Mouse (Mus musculus): Measurements from ENCODE around the gene Thsd7b. TPM values are rescaled to one million over a fixed set of nuclear protein-coding genes. Genes with fewer than 3 reads are reported as not detected.

Thsd7b gene
- polyA plus RNA-seq, 1 experiment from 2014 or later, result 1.5 TPM

DNA sequence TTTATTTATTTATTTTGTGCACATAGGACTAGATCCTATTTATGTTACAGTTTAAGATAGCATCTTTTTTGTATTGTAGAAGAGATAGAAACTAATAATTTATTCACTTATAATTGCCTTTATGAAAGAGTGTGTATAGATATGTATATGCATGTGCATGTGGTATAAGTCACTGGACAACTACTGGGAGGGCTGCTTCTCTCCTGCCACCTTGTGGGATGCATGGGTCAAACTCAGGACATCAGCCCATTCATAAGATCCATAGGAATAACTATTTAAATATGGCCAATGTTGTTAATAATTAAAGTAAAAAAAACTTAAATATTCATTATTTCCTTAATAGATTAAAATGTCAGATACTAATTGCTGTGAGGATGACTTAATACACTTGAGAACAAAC, 446.5 kb downstream of the Thsd7b start:
- Histone ChIP-seq H3K9me3 (no peaks in the 10 kb centered on the region), H3K27ac (no peak overlapping the region), H3K36me3 (no peaks in the 10 kb centered on the region), H3K4me1 (no peaks in the 10 kb centered on the region), H3K4me3 (no peak overlapping the region), H3K27me3 (ENCODE audit: insufficient read depth, poor library complexity, severe bottlenecking) (no peaks in the 10 kb centered on the region)
- DNase-seq (ENCODE audit: low spot score), result no peak

- Histone ChIP-seq H3K4me3 (no peak overlapping the region), H3K27me3 (ENCODE audit: insufficient read depth, poor library complexity, severe bottlenecking) (no peaks in the 10 kb centered on the region), H3K27ac (no peak overlapping the region), H3K36me3 (no peaks in the 10 kb centered on the region), H3K9me3 (no peaks in the 10 kb centered on the region), H3K4me1 (no peaks in the 10 kb centered on the region)
- no peak for DNase-seq (ENCODE audit: low spot score)
- 79% methylated on average over 2 of the region's 2 CpGs for WGBS
Observed at GRCm38 (mm10) chr1:129731991-129732390, 458.9 kb downstream of the Thsd7b start.

DNA sequence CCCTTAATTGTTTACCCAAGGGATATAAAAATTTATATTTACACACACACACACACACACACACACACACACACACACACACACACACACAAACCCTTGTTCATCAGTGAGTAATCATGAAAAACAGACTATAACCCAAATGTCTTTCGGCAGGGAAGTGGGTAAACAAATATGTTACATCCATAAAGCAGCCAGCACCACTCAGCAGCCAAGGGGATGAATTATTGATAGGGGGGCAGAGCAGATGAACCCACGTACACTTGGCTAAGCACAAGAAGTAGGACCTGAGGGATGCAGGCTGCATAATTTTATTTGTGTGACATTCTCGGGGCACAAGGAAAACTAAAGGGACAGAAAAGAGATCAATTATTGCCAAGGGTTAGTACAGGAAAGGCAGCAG, 474.5 kb downstream of the Thsd7b start:
- Histone ChIP-seq H3K9me3 (no peaks in the 10 kb centered on the region), H3K4me3 (no peak overlapping the region), H3K27ac (no peak overlapping the region), H3K27me3 (ENCODE audit: insufficient read depth, poor library complexity, severe bottlenecking) (no peaks in the 10 kb centered on the region), H3K4me1 (no peaks in the 10 kb centered on the region), H3K36me3 (no peaks in the 10 kb centered on the region)
- WGBS, result 78% methylated on average over 3 of the region's 3 CpGs
- no peak for DNase-seq (ENCODE audit: low spot score)

- Histone ChIP-seq H3K27me3 (ENCODE audit: insufficient read depth, poor library complexity, severe bottlenecking) (no peaks in the 10 kb centered on the region), H3K9me3 (no peaks in the 10 kb centered on the region), H3K27ac (no peak overlapping the region), H3K4me1 (no peaks in the 10 kb centered on the region), H3K4me3 (no peak overlapping the region), H3K36me3 (no peaks in the 10 kb centered on the region)
- no peak for DNase-seq (ENCODE audit: low spot score)
- 71% methylated on average over 1 of the region's 1 CpGs for WGBS
Observed at GRCm38 (mm10) chr1:129756548-129757240, 483.6 kb downstream of the Thsd7b start.

DNA sequence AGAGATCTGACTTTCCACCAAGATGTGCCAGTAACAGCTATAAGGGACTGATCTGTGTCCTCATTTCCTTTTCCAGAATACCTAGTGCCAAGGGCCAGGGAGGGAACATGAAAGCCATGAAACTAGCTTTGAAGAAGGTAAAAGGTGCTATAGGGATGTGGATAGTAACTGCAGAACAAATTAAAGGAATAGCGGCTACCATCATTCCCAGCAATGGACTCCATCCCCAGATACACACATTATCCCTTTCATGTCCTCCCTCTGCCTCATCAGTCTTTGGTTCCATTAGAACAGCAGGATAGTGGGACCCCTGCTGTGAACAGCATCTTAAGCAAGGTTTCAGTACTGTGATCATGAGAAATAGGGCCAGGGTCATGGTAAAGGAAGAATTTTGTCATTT, 485.9 kb downstream of the Thsd7b start:
- 92% methylated on average over 1 of the region's 1 CpGs for WGBS
- H3K27me3 ChIP-seq (ENCODE audit: insufficient read depth, poor library complexity, severe bottlenecking), result no peaks in the 10 kb centered on the region

GRCm38 (mm10) chr1:129761234-129761633, 488.1 kb downstream of the Thsd7b start:
- H3K4me3 ChIP-seq, result no peak overlapping the region
- no peak overlapping the region for H3K27ac ChIP-seq
- WGBS, result 70% methylated on average over 1 of the region's 1 CpGs
- DNase-seq (ENCODE audit: low spot score), result no peak
- no peaks in the 10 kb centered on the region for H3K36me3 ChIP-seq
- no peaks in the 10 kb centered on the region for H3K27me3 ChIP-seq (ENCODE audit: insufficient read depth, poor library complexity, severe bottlenecking)
- no peaks in the 10 kb centered on the region for H3K9me3 ChIP-seq
- H3K4me1 ChIP-seq, result no peaks in the 10 kb centered on the region

More for the DNA sequence above, 485.9 kb downstream of the Thsd7b start:
- Histone ChIP-seq H3K9me3 (no peaks in the 10 kb centered on the region), H3K36me3 (no peaks in the 10 kb centered on the region), H3K4me3 (no peak overlapping the region), H3K27ac (no peak overlapping the region), H3K4me1 (no peaks in the 10 kb centered on the region)
- DNase-seq (ENCODE audit: low spot score), result no peak

- H3K4me1 ChIP-seq, result no peaks in the 10 kb centered on the region
- H3K27ac ChIP-seq, result no peak overlapping the region
- WGBS, result 45% methylated on average over 2 of the region's 2 CpGs
- no peaks in the 10 kb centered on the region for H3K27me3 ChIP-seq (ENCODE audit: insufficient read depth, poor library complexity, severe bottlenecking)
- H3K9me3 ChIP-seq, result no peaks in the 10 kb centered on the region
- H3K36me3 ChIP-seq, result no peaks in the 10 kb centered on the region
- DNase-seq (ENCODE audit: low spot score), result no peak
- H3K4me3 ChIP-seq, result no peak overlapping the region
Observed at GRCm38 (mm10) chr1:129764748-129765147, 491.6 kb downstream of the Thsd7b start.

DNA sequence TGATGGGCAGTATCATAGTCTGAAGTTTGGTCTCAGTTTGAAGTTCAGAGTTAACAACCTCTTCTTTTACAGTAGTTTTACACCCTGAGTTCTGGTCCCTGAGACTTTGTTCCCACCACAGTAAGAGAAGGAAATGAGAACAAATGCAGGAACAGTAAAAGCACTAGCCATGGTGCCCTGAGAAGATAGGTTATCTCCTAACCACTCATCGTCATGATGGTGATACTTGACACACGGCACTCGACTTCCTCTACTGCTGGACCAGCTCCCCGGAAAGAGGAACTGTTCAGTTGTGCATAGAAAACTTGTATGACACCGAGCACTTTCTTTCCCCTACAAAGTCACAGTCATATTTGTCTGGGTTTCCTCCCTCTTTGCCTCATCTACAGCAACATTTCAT, 504.0 kb downstream of the Thsd7b start:
- no peaks in the 10 kb centered on the region for H3K36me3 ChIP-seq
- H3K27me3 ChIP-seq (ENCODE audit: insufficient read depth, poor library complexity, severe bottlenecking), result no peaks in the 10 kb centered on the region
- H3K9me3 ChIP-seq, result no peaks in the 10 kb centered on the region
- 46% methylated on average over 5 of the region's 5 CpGs for WGBS
- no peaks in the 10 kb centered on the region for H3K4me1 ChIP-seq
- no peak overlapping the region for H3K4me3 ChIP-seq
- H3K27ac ChIP-seq, result no peak overlapping the region
- DNase-seq (ENCODE audit: low spot score), result no peak

DNA sequence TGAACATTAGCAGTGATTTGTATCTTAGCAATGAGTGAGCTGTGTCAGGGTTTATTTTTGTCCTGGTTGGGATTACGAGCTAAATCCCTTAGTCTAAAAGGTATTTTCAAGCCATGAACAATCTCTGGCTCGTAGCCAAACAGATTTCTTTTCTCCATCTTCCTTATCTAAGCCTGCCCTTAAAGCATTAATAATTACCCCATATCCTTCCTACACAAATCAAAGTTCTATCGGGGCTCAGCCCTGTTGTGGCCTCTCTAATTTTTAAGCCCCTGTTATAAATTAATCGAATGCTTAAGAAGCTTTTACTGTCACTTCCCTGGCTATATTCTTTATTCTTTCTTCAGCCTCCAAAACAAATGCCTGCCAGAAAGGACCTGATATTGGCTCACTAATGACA, 506.4 kb downstream of the Thsd7b start:
- Histone ChIP-seq H3K27me3 (ENCODE audit: insufficient read depth, poor library complexity, severe bottlenecking) (no peaks in the 10 kb centered on the region), H3K4me1 (no peaks in the 10 kb centered on the region), H3K9me3 (no peaks in the 10 kb centered on the region), H3K27ac (no peak overlapping the region), H3K4me3 (no peak overlapping the region), H3K36me3 (no peaks in the 10 kb centered on the region)
- no peak for DNase-seq (ENCODE audit: low spot score)
- 65% methylated on average over 4 of the region's 4 CpGs for WGBS

GRCm38 (mm10) chr1:129780589-129780988, 507.5 kb downstream of the Thsd7b start:
- H3K27me3 ChIP-seq (ENCODE audit: insufficient read depth, poor library complexity, severe bottlenecking), result no peaks in the 10 kb centered on the region
- H3K27ac ChIP-seq, result no peak overlapping the region
- no peaks in the 10 kb centered on the region for H3K4me1 ChIP-seq
- no peaks in the 10 kb centered on the region for H3K36me3 ChIP-seq
- no peak for DNase-seq (ENCODE audit: low spot score)
- 86% methylated on average over 1 of the region's 1 CpGs for WGBS
- no peaks in the 10 kb centered on the region for H3K9me3 ChIP-seq
- H3K4me3 ChIP-seq, result no peak overlapping the region

GRCm38 (mm10) chr1:129798519-129798918, 525.4 kb downstream of the Thsd7b start:
- H3K36me3 ChIP-seq, result no peaks in the 10 kb centered on the region
- H3K27me3 ChIP-seq (ENCODE audit: insufficient read depth, poor library complexity, severe bottlenecking), result no peaks in the 10 kb centered on the region
- H3K27ac ChIP-seq, result no peak overlapping the region
- no peak for DNase-seq (ENCODE audit: low spot score)
- H3K9me3 ChIP-seq, result no peaks in the 10 kb centered on the region
- H3K4me3 ChIP-seq, result no peak overlapping the region
- H3K4me1 ChIP-seq, result no peaks in the 10 kb centered on the region

DNA sequence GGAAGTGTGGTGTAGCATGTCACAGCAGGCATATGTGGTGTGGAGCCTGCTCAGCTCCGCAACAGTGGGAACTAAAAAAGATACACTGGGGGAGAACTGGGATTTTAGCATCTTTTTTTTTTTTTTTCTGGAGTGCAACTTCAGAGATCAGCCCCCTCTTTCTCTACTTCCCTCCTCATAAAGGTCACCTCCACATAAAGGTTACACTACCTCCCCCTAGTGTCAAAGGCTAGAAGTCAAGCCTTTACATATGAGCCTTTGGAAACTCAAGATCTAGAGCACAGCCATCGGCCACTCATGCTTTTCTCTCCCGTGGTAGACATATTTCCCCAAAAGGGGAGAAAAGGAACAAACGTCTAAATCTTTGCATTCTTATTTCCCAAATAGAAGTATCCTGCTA, 553.8 kb downstream of the Thsd7b start:
- Histone ChIP-seq H3K36me3 (no peaks in the 10 kb centered on the region), H3K4me3 (no peak overlapping the region), H3K27me3 (ENCODE audit: insufficient read depth, poor library complexity, severe bottlenecking) (no peaks in the 10 kb centered on the region), H3K9me3 (no peaks in the 10 kb centered on the region), H3K27ac (no peak overlapping the region), H3K4me1 (no peaks in the 10 kb centered on the region)
- WGBS, result 64% methylated on average over 4 of the region's 4 CpGs
- DNase-seq (ENCODE audit: low spot score), result no peak

- H3K4me1 ChIP-seq, result no peaks in the 10 kb centered on the region
- WGBS, result 52% methylated on average over 2 of the region's 2 CpGs
- no peaks in the 10 kb centered on the region for H3K9me3 ChIP-seq
Observed at GRCm38 (mm10) chr1:129837324-129837723, 564.2 kb downstream of the Thsd7b start.

GRCm38 (mm10) chr1:129837776-129838175, 564.7 kb downstream of the Thsd7b start:
- Histone ChIP-seq H3K27ac (no peak overlapping the region), H3K4me1 (no peaks in the 10 kb centered on the region), H3K27me3 (ENCODE audit: insufficient read depth, poor library complexity, severe bottlenecking) (no peaks in the 10 kb centered on the region), H3K9me3 (no peaks in the 10 kb centered on the region), H3K4me3 (no peak overlapping the region), H3K36me3 (no peaks in the 10 kb centered on the region)
- WGBS, result 58% methylated on average over 3 of the region's 3 CpGs
- no peak for DNase-seq (ENCODE audit: low spot score)

More at GRCm38 (mm10) chr1:129837324-129837723, 564.2 kb downstream of the Thsd7b start:
- Histone ChIP-seq H3K36me3 (no peaks in the 10 kb centered on the region), H3K27me3 (ENCODE audit: insufficient read depth, poor library complexity, severe bottlenecking) (no peaks in the 10 kb centered on the region), H3K4me3 (no peak overlapping the region), H3K27ac (no peak overlapping the region)
- no peak for DNase-seq (ENCODE audit: low spot score)

Measured in heart, embryonic 10.5 days (tissue).